Mouse (Mus musculus) mesoderm, embryonic 11.5 days (tissue): ENCODE data around the gene Fam208b.
"Not testable (repeated sequence)": the region's sequence is repeated elsewhere in the genome, so short reads cannot be mapped to it uniquely, and the experiment has no call there.

ENCODE experiments used
- DNase-seq: peaks from one replicate; pipeline ENCODE4 v3.0.0-alpha.2; 2012; ENCODE audit warnings: low read depth, low spot score

Gene Fam208b

GRCm38 (mm10) chr13:3519357-3519756 is 91.6 kb downstream of the Fam208b start:
- not testable (repeated sequence) for DNase-seq
